In genomic region chr2:74726551-74726950, GRCm38 (mm10) we compare ENCODE assay signal across 10 mouse cellular contexts. TPM values are rescaled to one million over a fixed set of nuclear protein-coding genes. Genes with fewer than 3 reads are reported as not detected.
DNase-seq lines count a peak whose midpoint lies in the region; ATAC-seq lines count a peak whose summit lies in the region.
"Had no signal": no experiment of that assay in that cellular context is flagged by ENCODE, and none has a peak within 500 bp of the region (broad histone marks: within the 10 kb centered on the region; RNA-seq: fewer than 3 reads in every experiment).

Gene Gm28230, plus strand, starts transcription at chr2:74726728.

- H3K9ac ChIP-seq in midbrain, embryonic 11.5 days (ENCODE audit: low read length), result no peak within 1 kb of the TSS

- H3K4me3 ChIP-seq in midbrain, embryonic 11.5 days (ENCODE audit: low read depth, low read length), result 0 out of 2 replicates have a peak within 1 kb of the TSS, but pooled peaks have one; percentile 3

- no peaks in the 10 kb centered on the region for H3K36me3 ChIP-seq in midbrain, embryonic 11.5 days (ENCODE audit: control insufficient read depth, insufficient read depth, low read length)

- H3K27me3 ChIP-seq in midbrain, embryonic 11.5 days (ENCODE audit: control insufficient read depth, insufficient read depth, low read length), result peaks cover 97% of the 10 kb centered on the region

- H3K4me1 ChIP-seq in midbrain, embryonic 11.5 days (ENCODE audit: control insufficient read depth, insufficient read depth, low read length), result peaks cover 6% of the 10 kb centered on the region

- no peak for ATAC-seq in midbrain, embryonic 11.5 days (ENCODE audit: low FRiP score)

- DNase-seq in embryo, embryonic 9.5 days (ENCODE audit: extremely low spot score), result peak; percentile 45
- DNase-seq in embryo, embryonic 10.5 days (ENCODE audit: low spot score), result no peak
- DNase-seq in adrenal gland, postnatal 25 days, result peak; percentile 42
- DNase-seq in kidney, adult 18-20 months, result peak; percentile 77
- no peak for DNase-seq in midbrain, embryonic 11.5 days (ENCODE audit: low spot score, missing footprints)
- DNase-seq in B cell, adult 2 months, result no peak
- no peak for DNase-seq in gastrocnemius, postnatal 4 days (ENCODE audit: low spot score in 2 of 2)
- DNase-seq in left cerebral cortex, postnatal 25 days (ENCODE audit: low spot score in 2 of 2), result no peak
- DNase-seq: layer of hippocampus, postnatal 36 days had no signal

- no peak within 1 kb of the TSS for H3K4me2 ChIP-seq in midbrain, embryonic 11.5 days

- WGBS in midbrain, embryonic 11.5 days, result 5% methylated on average over 5 of the region's 5 CpGs

- intact Hi-C loops in left cerebral cortex, postnatal 25 days (cut with DNase I), result no loop called here

- no peaks in the 10 kb centered on the region for H3K9me3 ChIP-seq in midbrain, embryonic 11.5 days (ENCODE audit: control insufficient read depth, low read length)

- H3K27ac ChIP-seq in midbrain, embryonic 11.5 days (ENCODE audit: low read depth, low read length), result no peak within 1 kb of the TSS

RNA-seq across cellular contexts. Expression of gene Gm28230, which starts in this region (rescaled TPM):
- 3.3 and 3.6 TPM in 2 replicates for total RNA-seq in adrenal gland, postnatal 25 days (2021)
- not detected in 2 replicates for polyA plus RNA-seq in midbrain, embryonic 11.5 days (2014; fragmentation: Nextera tagmentation; extraction: Ambion mirVana)
- total RNA-seq in gastrocnemius, postnatal 4 days (2021), result under 1 TPM; 0.47 to 0.74 TPM
- total RNA-seq in left cerebral cortex, postnatal 25 days (2021), result not detected
- total RNA-seq: layer of hippocampus, postnatal 36 days had no signal
- polyA plus RNA-seq: C2C12 had no signal

Comparison
In these comparisons a context has a peak if more than half of its experiments do, and no peak if none do; other contexts are left out.
1. DNase-seq: peak in embryo, embryonic 9.5 days (single experiment), adrenal gland, postnatal 25 days (single experiment) and kidney, adult 18-20 months (single experiment); none in embryo, embryonic 10.5 days (single experiment), midbrain, embryonic 11.5 days (single experiment), B cell, adult 2 months (0 of 2), gastrocnemius, postnatal 4 days (0 of 2) and left cerebral cortex, postnatal 25 days (0 of 2).